Mouse (Mus musculus): ENCODE measurements around the gene Il1f5. TPM values are rescaled to one million over a fixed set of nuclear protein-coding genes. Genes with fewer than 3 reads are reported as not detected.

The Il1f5 gene
- total RNA-seq (2015; ENCODE audit: low replicate concordance) (not detected in 2 replicates), total RNA-seq (2017; ENCODE audit: low replicate concordance) (not detected in 2 replicates)

DNA sequence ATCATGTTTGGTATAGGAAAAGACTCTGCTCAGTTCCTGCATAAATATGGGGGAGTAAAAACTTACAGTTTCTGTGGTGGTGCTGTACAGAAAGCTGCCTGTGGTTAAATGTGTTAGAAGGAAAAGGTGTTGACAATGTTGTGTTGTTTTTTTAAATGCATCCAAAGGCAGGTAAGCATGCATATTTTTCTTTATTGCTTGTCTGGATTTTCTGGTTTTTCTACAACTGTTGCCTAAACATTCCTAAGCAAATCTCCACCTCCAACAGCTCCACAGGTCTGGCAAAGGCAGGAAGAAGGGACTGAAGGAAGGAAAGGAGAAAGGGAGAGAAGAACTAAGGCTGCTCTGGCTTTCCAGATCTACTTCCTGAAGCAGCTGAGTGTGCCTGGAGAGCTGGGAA, at the start of gene Il1f5:
TSS of gene Il1f5 (plus strand) at position 301 of the 400 bp plus-strand sequence.
- no peak for ATAC-seq (replicated peaks; ENCODE audit: low FRiP score, poor library complexity, severe bottlenecking)

DNA sequence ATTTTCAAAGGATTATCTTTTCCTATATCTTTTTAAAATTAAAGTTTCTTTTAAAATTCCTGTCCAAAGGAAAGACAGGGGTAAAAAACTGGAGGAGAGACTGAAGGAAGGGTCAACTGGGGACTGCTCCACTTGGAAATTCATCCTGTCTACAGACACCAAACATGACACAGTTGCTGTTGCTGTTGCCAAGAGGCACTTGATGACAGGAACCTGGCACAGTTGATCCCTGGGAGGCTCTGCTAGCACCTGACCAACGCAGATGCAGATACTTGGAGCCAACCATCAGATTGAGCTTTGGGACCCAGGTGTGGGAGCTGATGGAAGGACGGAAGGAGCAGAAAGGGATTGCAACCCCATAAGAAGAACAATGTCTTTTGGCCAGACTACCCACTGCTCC, 49.6 kb upstream of the Il1f5 start:
- ATAC-seq (replicated peaks; ENCODE audit: low FRiP score, poor library complexity, severe bottlenecking) = no peak

DNA sequence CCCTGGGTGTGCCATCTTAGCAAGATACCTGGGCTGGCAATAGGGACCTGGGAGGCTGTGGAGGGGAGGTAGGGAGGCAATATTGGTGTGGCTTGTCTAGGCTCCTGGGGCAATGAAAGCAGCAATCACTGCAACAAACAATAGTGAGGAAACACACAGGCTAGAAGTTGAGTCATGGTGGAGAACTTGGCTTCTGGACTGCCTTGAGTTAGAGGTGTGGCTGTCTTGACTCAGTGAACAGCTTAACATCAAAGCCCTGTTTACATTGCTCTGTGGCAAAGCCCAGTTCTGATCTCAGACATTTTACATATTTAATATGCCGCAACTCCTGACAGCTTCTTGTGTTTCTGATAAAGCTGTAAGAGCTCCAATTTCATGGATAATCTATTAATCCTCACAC, 9.3 kb upstream of the Il1f5 start:
- no peak for ATAC-seq (replicated peaks; ENCODE audit: low FRiP score, poor library complexity, severe bottlenecking)

DNA sequence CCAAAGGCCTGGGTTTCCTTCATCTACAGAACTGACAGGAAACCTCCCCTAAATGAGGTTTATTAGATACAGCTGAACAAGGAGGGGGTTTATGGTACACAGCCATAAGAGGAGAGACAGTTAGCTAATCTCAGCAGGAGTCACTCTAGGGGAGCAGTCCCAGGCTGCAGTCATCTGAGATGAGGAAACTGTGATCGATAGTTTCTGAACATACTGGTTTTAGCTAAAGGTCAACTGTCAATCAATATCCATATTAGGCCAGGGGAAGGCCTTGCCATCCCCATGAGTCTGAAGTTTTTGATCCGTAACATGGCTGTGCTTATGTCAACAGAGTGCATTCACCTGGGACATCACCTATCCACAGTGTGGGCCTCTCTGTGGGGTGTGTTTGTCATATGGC, 3.1 kb upstream of the Il1f5 start:
- ATAC-seq (replicated peaks; ENCODE audit: low FRiP score, poor library complexity, severe bottlenecking) = no peak

DNA sequence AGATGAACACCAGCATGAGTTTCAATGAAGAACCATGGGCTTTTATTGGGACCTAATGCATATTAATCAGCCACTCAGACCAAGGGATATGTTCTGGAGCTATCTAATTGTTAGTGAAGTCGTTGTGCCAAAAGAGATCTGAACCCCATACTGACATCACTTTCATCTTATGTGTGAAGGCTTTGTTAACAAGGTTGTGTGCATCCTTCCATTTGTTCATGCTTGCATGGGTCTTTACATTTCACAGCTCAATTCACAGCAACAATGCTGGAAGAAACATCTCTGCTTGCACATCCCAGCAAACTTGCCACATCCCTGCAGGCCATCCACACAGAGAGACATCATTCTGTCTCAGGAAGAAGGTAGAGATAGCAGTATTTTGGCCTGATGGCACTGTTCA, 1.6 kb upstream of the Il1f5 start:
- ATAC-seq (replicated peaks; ENCODE audit: low FRiP score, poor library complexity, severe bottlenecking) = no peak

DNA sequence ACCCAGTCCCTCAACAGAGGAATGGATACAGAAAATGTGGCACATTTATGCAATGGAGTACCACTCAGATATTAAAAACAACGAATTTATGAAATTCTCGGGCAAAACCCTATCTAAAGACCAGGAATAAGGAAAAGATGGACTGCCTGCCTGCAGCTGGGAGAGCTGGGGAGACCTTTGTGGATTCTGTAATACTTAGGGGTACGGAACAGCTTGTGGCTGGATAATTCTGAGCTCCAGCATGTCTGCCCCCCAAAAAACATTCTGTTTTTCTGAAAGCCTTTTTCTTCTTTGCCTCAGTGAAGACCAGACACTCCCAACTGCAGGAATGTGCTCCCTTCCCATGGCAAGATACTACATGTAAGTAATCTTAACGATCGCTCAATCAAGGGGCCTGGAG, 14.1 kb downstream of the Il1f5 start, which contains the start of gene Il1f10:
TSS of gene Il1f10 (plus strand) at position 301 of the 400 bp plus-strand sequence.
- ATAC-seq (replicated peaks; ENCODE audit: low FRiP score, poor library complexity, severe bottlenecking) = no peak

DNA sequence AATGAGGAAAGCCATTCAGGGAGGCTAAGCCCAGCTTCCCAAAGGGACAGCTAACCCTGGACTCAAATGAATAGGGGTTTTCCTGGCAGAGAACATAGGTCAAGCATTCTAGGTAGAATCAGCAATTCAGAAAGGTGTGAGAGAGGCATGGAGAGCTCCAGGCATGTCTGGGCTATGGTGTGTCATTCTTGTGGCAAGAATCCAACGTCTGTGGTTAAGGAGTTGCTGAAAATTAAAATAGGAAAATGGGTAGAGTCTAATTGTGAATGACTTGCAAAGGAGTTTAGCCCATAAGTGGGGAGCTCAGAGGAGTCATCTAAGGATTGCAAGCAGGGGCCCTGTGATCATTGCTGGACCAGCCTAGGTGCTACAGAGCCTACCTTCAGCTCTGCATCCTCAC, 17.9 kb downstream of the Il1f5 start:
- no peak for ATAC-seq (replicated peaks; ENCODE audit: low FRiP score, poor library complexity, severe bottlenecking)

DNA sequence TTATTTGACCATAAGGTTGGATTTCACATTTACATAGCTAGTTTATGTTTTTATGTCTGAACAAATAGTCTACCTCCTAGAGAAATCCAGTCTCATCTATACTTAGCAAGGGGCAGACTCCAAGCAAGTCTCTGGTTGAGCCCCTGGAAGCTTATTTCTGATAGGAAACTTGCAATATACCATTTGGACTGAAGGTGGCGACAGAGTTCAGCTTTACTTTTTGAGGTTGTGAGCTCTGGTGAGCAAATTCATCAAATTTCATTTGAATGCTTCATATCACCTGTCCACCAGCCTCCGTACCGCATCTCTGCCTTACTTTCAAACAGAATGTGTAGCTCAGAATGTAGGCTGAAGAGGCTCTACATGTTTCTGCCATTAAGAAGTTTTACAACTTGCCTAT, 20.1 kb downstream of the Il1f5 start:
- peak; percentile 49; the same call in 1 of the 2 replicates for ATAC-seq (replicated peaks; ENCODE audit: low FRiP score, poor library complexity, severe bottlenecking)

DNA sequence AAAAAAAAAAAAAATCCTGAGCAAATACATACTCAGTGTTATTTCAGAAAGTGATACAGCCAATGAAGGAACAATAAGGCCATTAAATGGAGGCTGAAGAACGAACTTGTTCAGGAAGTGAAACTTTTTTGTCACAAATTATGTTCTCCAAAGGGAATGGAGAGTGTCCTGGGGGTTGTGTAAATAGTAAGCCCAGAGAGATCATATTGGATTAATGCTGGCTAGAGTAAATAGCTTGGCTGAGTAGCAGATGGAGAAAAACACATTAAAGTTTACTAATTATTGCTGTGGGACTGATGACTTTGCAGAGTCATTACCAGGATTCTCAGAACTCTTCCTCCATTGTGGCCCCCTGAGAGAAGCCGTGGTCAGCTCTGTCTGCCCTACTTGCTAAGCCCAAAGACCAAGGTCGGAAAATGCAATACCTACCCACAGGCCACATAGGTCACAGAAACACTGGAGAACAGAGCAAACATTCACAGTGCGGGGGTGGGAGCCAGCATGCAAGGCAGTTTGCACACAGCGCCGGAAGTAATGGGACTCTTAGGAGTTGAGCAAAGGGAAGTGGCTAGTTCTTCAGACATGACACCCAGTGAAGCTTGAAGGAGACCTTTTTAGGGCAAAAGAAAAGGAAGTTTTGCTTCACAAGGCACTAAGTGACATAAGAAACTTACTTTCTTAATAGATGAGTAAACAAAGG, 34.7 kb downstream of the Il1f5 start:
- no peak for ATAC-seq (replicated peaks; ENCODE audit: low FRiP score, poor library complexity, severe bottlenecking)

DNA sequence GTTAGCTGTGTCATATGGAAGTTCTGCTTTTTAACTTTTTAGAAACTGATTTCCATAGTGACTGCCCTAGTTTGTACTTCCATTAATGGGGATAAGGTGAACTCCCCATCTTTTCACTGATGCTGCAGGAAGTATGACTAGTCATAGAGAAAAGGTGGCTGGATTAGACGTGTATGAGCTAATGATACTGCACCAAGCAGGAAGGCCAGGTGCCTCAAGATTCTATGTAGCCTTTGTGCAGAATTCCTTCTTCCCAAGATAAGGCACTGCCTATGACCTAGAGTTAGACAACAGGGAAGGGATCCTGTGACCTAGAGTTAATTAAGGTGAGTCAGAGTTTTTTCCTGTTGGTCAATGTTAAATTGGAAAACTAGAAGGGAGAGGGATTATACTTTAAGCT, 40.2 kb downstream of the Il1f5 start:
- ATAC-seq (replicated peaks; ENCODE audit: low FRiP score, poor library complexity, severe bottlenecking) = no peak

DNA sequence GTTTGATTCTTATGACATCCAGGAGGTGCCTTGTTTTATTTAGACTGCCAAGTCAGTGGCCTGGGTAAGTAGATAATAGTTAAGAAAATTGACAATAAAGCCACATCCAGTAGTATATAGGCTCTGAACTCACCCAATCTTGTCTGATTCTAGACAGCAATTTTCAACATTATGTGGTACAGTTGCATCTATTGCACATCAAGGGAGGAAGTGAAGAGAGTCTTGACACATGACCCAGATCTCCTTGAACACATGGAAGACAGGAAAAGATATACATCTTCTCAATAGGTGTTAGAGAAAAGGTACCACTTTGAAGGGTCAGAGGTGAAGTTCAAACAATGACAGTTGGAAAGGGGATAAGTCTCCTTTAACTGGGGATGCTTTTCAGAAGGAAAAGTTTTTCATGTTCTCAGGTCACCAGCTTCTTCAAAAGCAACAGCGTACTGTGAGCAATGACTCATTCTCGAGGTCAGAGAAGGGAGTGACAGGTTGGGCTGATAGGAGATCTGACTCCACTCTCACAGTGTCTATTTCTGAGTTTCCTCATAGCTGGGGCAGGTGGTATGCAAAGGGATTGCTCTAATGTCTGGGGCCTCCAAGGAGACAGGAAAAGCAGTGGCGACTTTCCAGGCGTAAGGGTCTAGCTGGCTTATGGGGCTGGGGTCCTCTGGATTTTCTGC, 41.3 kb downstream of the Il1f5 start:
- no peak for ATAC-seq (replicated peaks; ENCODE audit: low FRiP score, poor library complexity, severe bottlenecking)

Other genes with a start within 250 kb of the Il1f5 start
- 4.6 and 7.6 TPM in 2 replicates for gene Hnmt, start 227.6 kb upstream of the Il1f5 start, total RNA-seq (2015; ENCODE audit: low replicate concordance)
- gene Hnmt, start 227.6 kb upstream of the Il1f5 start, total RNA-seq (2017; ENCODE audit: low replicate concordance) = 2.1 and 3.3 TPM in 2 replicates
- gene Tbpl2, start 180.4 kb upstream of the Il1f5 start, total RNA-seq (2015; ENCODE audit: low replicate concordance) = not detected in 2 replicates
- gene Tbpl2, start 180.4 kb upstream of the Il1f5 start, total RNA-seq (2017; ENCODE audit: low replicate concordance) = not detected in 2 replicates
- gene Il1f8, start 123.8 kb upstream of the Il1f5 start, total RNA-seq (2015; ENCODE audit: low replicate concordance) = not detected in 2 replicates
- not detected in 2 replicates for gene Il1f8, start 123.8 kb upstream of the Il1f5 start, total RNA-seq (2017; ENCODE audit: low replicate concordance)
- 4.2 and 9.4 TPM in 2 replicates for gene Il1f9, start 90.5 kb upstream of the Il1f5 start, total RNA-seq (2015; ENCODE audit: low replicate concordance)
- gene Il1f9, start 90.5 kb upstream of the Il1f5 start, total RNA-seq (2017; ENCODE audit: low replicate concordance) = 3.0 and 3.1 TPM in 2 replicates
- gene Il1f6, start 61.5 kb upstream of the Il1f5 start, total RNA-seq (2015; ENCODE audit: low replicate concordance) = not detected in 2 replicates
- gene Il1f6, start 61.5 kb upstream of the Il1f5 start, total RNA-seq (2017; ENCODE audit: low replicate concordance) = not detected in 2 replicates
- not detected in 2 replicates for gene Il1f10, start 14.2 kb downstream of the Il1f5 start, total RNA-seq (2015; ENCODE audit: low replicate concordance)
- not detected in 2 replicates for gene Il1f10, start 14.2 kb downstream of the Il1f5 start, total RNA-seq (2017; ENCODE audit: low replicate concordance)
- 2.5 and 8.3 TPM in 2 replicates for gene Il1rn, start 59.9 kb downstream of the Il1f5 start, total RNA-seq (2015; ENCODE audit: low replicate concordance)
- gene Il1rn, start 59.9 kb downstream of the Il1f5 start, total RNA-seq (2017; ENCODE audit: low replicate concordance) = 0.76 and 1.9 TPM in 2 replicates
- 4.2 and 5.4 TPM in 2 replicates for gene Psd4, start 90.6 kb downstream of the Il1f5 start, total RNA-seq (2015; ENCODE audit: low replicate concordance)
- gene Psd4, start 90.6 kb downstream of the Il1f5 start, total RNA-seq (2017; ENCODE audit: low replicate concordance) = 10.9 and 12.5 TPM in 2 replicates
- not detected in 2 replicates for gene Pax8, start 198.6 kb downstream of the Il1f5 start, total RNA-seq (2015; ENCODE audit: low replicate concordance)
- gene Pax8, start 198.6 kb downstream of the Il1f5 start, total RNA-seq (2017; ENCODE audit: low replicate concordance) = not detected in 2 replicates

All from erythroid progenitor cell, adult 5-6 weeks (primary cell).